Mouse (Mus musculus) CH12.LX (cell line): Measurements from ENCODE around the gene Wdr81. TPM values are rescaled to one million over a fixed set of nuclear protein-coding genes. Genes with fewer than 3 reads are reported as not detected.

Source experiments
- DNase-seq: peaks from one replicate; pipeline ENCODE4 v3.0.0-alpha.2; 2013; ENCODE audit errors: extremely low read depth
- H3K27ac ChIP-seq: 2 replicates; pipeline ENCODE4 v1.5.1; 2012; ENCODE audit warnings: low read depth, mild to moderate bottlenecking, control low read depth, moderate library complexity; ENCODE audit not compliant: insufficient read depth
- H3K27me3 ChIP-seq: replicated peaks from 2 replicates; pipeline ENCODE3; 2012; ENCODE audit warnings: inconsistent platforms
- H3K36me3 ChIP-seq, 2 experiments: replicated peaks in 1 of 2; 2 replicates each; pipeline versions ENCODE3 to v1.6.1; 2012; ENCODE audit warnings: inconsistent platforms in 1 of 2, low read length in 1 of 2, mild to moderate bottlenecking in 1 of 2, mixed read lengths in 1 of 2, moderate library complexity in 1 of 2; ENCODE audit not compliant: control insufficient read depth in 1 of 2, insufficient read depth in 1 of 2
- H3K4me1 ChIP-seq, 2 experiments: 2 replicates each; pipeline ENCODE4 v1.6.1; 2012; ENCODE audit warnings: inconsistent platforms in 1 of 2, moderate library complexity in 1 of 2; ENCODE audit not compliant: insufficient read depth in 2 of 2, control insufficient read depth in 1 of 2
- H3K4me2 ChIP-seq: 2 replicates; pipeline ENCODE4 v1.6.1; 2012; ENCODE audit warnings: low read depth, mild to moderate bottlenecking, control low read depth; ENCODE audit not compliant: poor library complexity, insufficient read depth, severe bottlenecking
- H3K4me3 ChIP-seq, 3 experiments: fragments of 150-350 bp in 1 of 3; sonication (generic) in 1 of 3; replicated peaks in 1 of 3; 2 replicates each; pipeline versions ENCODE3 to v1.5.1; 2011 to 2012; ENCODE audit warnings: low read depth in 2 of 3, low read length in 2 of 3, mild to moderate bottlenecking in 2 of 3, moderate library complexity in 2 of 3, control low read depth in 1 of 3, improper control_type of control experiment in 1 of 3, inconsistent platforms in 1 of 3, mixed read lengths in 1 of 3; ENCODE audit not compliant: poor library complexity in 1 of 3
- H3K79me2 ChIP-seq: replicated peaks from 2 replicates; pipeline ENCODE4 v1.6.1; 2012; ENCODE audit warnings: mild to moderate bottlenecking, moderate library complexity; ENCODE audit not compliant: control insufficient read depth, poor library complexity, insufficient read depth, severe bottlenecking; ENCODE audit errors: extremely low read depth
- H3K9ac ChIP-seq: 2 replicates; pipeline ENCODE4 v1.6.1; 2012; ENCODE audit warnings: low read depth, mild to moderate bottlenecking, control low read depth, moderate library complexity; ENCODE audit not compliant: insufficient read depth
- H3K9me3 ChIP-seq: replicated peaks from 2 replicates; pipeline ENCODE3; 2012; ENCODE audit warnings: low read length, inconsistent platforms, mixed read lengths
- CHD1 ChIP-seq: IDR thresholded peaks from 2 replicates; pipeline ENCODE4 v1.6.1; 2012; ENCODE audit warnings: low read depth, low read length, improper control_type of control experiment, inconsistent platforms
- E2F4 ChIP-seq: IDR thresholded peaks from 2 replicates; pipeline ENCODE4 v1.6.1; 2011; ENCODE audit warnings: low read depth, low read length, improper control_type of control experiment; ENCODE audit not compliant: insufficient replicate concordance
- ELF1 ChIP-seq: IDR thresholded peaks from 2 replicates; pipeline ENCODE4 v1.6.1; 2014; ENCODE audit warnings: low read depth, mild to moderate bottlenecking, inconsistent platforms, low read length, improper control_type of control experiment
- GABPA ChIP-seq: IDR thresholded peaks from 2 replicates; pipeline ENCODE4 v1.6.1; 2012; ENCODE audit warnings: low read depth, low read length, improper control_type of control experiment, inconsistent platforms; ENCODE audit not compliant: insufficient replicate concordance
- IRF4 ChIP-seq: IDR thresholded peaks from 2 replicates; pipeline ENCODE4 v1.6.1; 2014; ENCODE audit warnings: low read depth, mild to moderate bottlenecking, inconsistent platforms, low read length, improper control_type of control experiment
- JUND ChIP-seq: conservative IDR thresholded peaks from 2 replicates; pipeline ENCODE4 v1.6.1; 2011; ENCODE audit warnings: low read depth, low read length, improper control_type of control experiment
- MAX ChIP-seq: IDR thresholded peaks from 2 replicates; pipeline ENCODE4 v1.6.1; 2011; ENCODE audit warnings: low read length, improper control_type of control experiment
- MAZ ChIP-seq: IDR thresholded peaks from 2 replicates; pipeline ENCODE4 v1.6.1; 2012; ENCODE audit warnings: low read depth, mild to moderate bottlenecking, inconsistent platforms, low read length, improper control_type of control experiment, moderate library complexity
- MEF2A ChIP-seq: IDR thresholded peaks from 2 replicates; pipeline ENCODE4 v1.6.1; 2014; ENCODE audit warnings: low read depth, mild to moderate bottlenecking, inconsistent platforms, low read length, improper control_type of control experiment, borderline replicate concordance
- MXI1 ChIP-seq: IDR thresholded peaks from 2 replicates; pipeline ENCODE4 v1.6.1; 2011; ENCODE audit warnings: mild to moderate bottlenecking, low read depth, low read length, improper control_type of control experiment
- POLR2A ChIP-seq: IDR thresholded peaks from 2 replicates; pipeline ENCODE4 v1.6.1; 2011; ENCODE audit warnings: low read depth, mild to moderate bottlenecking, improper control_type of control experiment, low read length
- TBP ChIP-seq: conservative IDR thresholded peaks from 2 replicates; pipeline ENCODE4 v1.6.1; 2011; ENCODE audit warnings: low read depth, low read length, improper control_type of control experiment
- TCF12 ChIP-seq: IDR thresholded peaks from 2 replicates; pipeline ENCODE4 v1.6.1; 2014; ENCODE audit warnings: low read depth, mild to moderate bottlenecking, inconsistent platforms, low read length, improper control_type of control experiment
- USF1 ChIP-seq: IDR thresholded peaks from 2 replicates; pipeline ENCODE4 v1.6.1; 2014; ENCODE audit warnings: low read depth, mild to moderate bottlenecking, inconsistent platforms, low read length, improper control_type of control experiment
- USF2 ChIP-seq: conservative IDR thresholded peaks from 2 replicates; pipeline ENCODE4 v1.6.1; 2011; ENCODE audit warnings: low read depth, low read length, improper control_type of control experiment
- ZC3H11A ChIP-seq: IDR thresholded peaks from 2 replicates; pipeline ENCODE4 v1.6.1; 2012; ENCODE audit warnings: low read depth, mild to moderate bottlenecking, inconsistent platforms, low read length, improper control_type of control experiment
- ZMIZ1 ChIP-seq: IDR thresholded peaks from 2 replicates; pipeline ENCODE4 v1.6.1; 2012; ENCODE audit warnings: low read depth, mild to moderate bottlenecking, inconsistent platforms, low read length, improper control_type of control experiment
- dilution Hi-C: fragments of 300-500 bp; cut with MboI; formaldehyde crosslinking; loops from 2 replicates; pipeline ENCODE4 v1.14.3; 2020; ENCODE audit warnings: low sequenced_read_pairs; ENCODE audit not compliant: extremely low pct_unique_long_range_greater_than_20kb, extremely low pct_ligation_motif_present
- in situ Hi-C: fragments of 300-500 bp; cut with MboI; formaldehyde crosslinking; loops from 3 replicates; pipeline ENCODE4 v1.14.3; 2019; ENCODE audit warnings: low sequenced_read_pairs, low pct_ligation_motif_present, low pct_unique_long_range_greater_than_20kb, mixed read lengths
- polyA plus RNA-seq: library from polyadenylated mRNA; unstranded; fragments of >175 nt; gene quantifications from 2 replicates; pipeline ENCODE4 v1.2.1, GENCODE M21; 2012; ENCODE audit warnings: low read depth; ENCODE audit not compliant: insufficient read length
- total RNA-seq, 2 experiments: library from RNA; depleted of rRNA; stranded (reverse); fragments of 300-350 nt in 1 of 2; fragments of >200 nt in 1 of 2; gene quantifications; 2 replicates each; pipeline ENCODE4 v1.2.3; 2012 to 2014

Wdr81 gene
- total and polyA plus RNA-seq, 3 experiments = 3.1 to 16.3 (median 13.7) TPM

DNA sequence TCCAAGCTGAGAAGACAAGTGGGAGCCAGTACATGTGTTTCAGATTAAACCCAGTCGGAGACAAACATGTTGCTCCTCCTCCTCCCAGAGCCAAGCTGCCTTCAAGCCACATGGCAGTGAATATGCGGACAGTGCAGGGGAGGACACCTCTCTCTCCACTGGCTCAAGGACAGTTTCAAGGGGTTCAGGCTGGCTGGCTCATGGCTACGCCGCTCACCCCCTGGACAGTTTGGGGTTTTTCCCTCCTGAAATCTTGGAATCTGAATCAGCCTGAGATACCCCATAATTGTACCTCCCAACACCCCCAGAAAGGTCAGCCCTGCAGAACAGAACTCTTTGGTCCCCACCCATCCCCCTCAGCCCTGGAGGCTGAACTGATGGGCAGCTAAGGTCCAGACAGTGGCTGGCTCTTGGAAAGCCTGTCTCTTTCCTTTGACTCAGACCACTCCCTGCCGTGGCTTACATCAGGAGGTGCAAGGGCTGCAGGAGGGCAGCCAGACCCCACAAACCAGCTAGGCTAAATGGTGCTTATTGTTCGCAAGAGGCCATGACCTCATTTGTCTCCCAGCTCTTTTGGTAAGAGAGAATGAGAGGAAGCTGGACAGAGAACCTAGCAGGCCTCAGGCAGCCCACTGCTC, 33.0 kb downstream of the Wdr81 start:
- TF ChIP-seq IRF4 (no peak), MAZ (no peak), CHD1 (no peak), MAX (no peak), USF2 (no peak), JUND (no peak)
- Histone ChIP-seq H3K9ac (no peak overlapping the region), H3K27ac (no peak overlapping the region), H3K36me3 (peaks cover 0 to 14% of the 10 kb centered on the region in 2 experiments), H3K4me2 (no peak overlapping the region), H3K79me2 (no peaks in the 10 kb centered on the region), H3K9me3 (no peaks in the 10 kb centered on the region), H3K27me3 (no peaks in the 10 kb centered on the region), H3K4me1 (peaks cover 7 to 33% of the 10 kb centered on the region in 2 experiments; a peak in 3 of 4 replicates), H3K4me3 (no peak overlapping the region)
- no peak for DNase-seq
- dilution Hi-C loops (no loop called here), in situ Hi-C loops (no loop called here)

DNA sequence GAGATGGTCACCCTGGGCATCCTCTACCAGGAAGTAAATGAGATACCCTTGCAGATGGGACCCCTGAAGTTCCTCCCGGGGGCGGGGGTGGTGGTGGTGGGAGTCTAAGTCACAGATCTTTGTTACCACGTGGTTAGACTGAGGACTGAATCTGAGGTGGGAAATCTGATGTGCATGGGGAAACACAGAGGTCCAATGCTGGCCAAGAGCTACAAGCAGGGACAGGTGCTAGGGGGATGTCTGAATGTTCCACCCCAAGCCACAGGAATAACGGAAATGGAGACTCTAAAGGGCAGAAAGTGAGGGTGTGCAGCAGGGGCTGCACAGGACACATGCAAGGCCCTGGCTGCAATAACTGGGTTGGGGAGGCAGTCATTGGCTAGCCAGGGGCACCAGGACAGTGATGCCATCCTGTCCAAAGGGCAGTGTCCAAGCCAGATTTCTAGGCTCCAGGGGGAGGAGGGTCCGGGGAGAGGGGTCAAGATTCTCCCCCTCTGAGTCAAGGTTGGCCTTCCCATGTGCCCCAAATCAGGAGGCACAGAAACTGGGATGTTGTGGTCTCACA, 33.6 kb downstream of the Wdr81 start:
- no peak for TF ChIP-seq CHD1
- no peak for TF ChIP-seq E2F4
- no peak for TF ChIP-seq GABPA
- TF ChIP-seq ZC3H11A = no peak
- no peak for TF ChIP-seq MEF2A
- no peak for TF ChIP-seq TBP
- TF ChIP-seq ELF1 = no peak
- no peak for TF ChIP-seq ZMIZ1
- no peak for TF ChIP-seq TCF12
- TF ChIP-seq USF1 = no peak
- TF ChIP-seq POLR2A = no peak
- no peak for TF ChIP-seq MXI1
- peaks cover 0 to 14% of the 10 kb centered on the region in 2 experiments for H3K36me3 ChIP-seq
- peaks cover 13 to 36% of the 10 kb centered on the region in 2 experiments for H3K4me1 ChIP-seq
- no peak overlapping the region for H3K4me3 ChIP-seq
- in situ Hi-C loops = no loop called here
- H3K27ac ChIP-seq = no peak overlapping the region
- H3K79me2 ChIP-seq = no peaks in the 10 kb centered on the region
- H3K4me2 ChIP-seq = no peak overlapping the region
- H3K27me3 ChIP-seq = no peaks in the 10 kb centered on the region
- dilution Hi-C loops = no loop called here
- no peak for DNase-seq
- H3K9me3 ChIP-seq = no peaks in the 10 kb centered on the region
- H3K9ac ChIP-seq = no peak overlapping the region
